In genomic region chr15:98003822-98004739, GRCm38 (mm10) we compare ENCODE assay signal across 8 mouse cellular contexts. TPM values are rescaled to one million over a fixed set of nuclear protein-coding genes. Genes with fewer than 3 reads are reported as not detected.
DNase-seq lines count a peak whose midpoint lies in the region; ATAC-seq and TF ChIP-seq lines count a peak whose summit lies in the region.

Gene Col2a1 (minus strand): TSS chr15:98004695.

- 1% methylated on average over 48 of the region's 59 CpGs for WGBS in lung, embryonic 16.5 days
- WGBS in intestine, postnatal 0 days, result 1% methylated on average over 49 of the region's 59 CpGs
- under 1% methylated on average over 59 of the region's 59 CpGs for WGBS in neural tube, embryonic 15.5 days

- no peak within 1 kb of the TSS for H3K27ac ChIP-seq in lung, embryonic 16.5 days (ENCODE audit: low read length)
- H3K27ac ChIP-seq in intestine, postnatal 0 days (ENCODE audit: low read depth, low read length), result no peak within 1 kb of the TSS
- H3K27ac ChIP-seq in neural tube, embryonic 15.5 days (replicated peaks), result no peak within 1 kb of the TSS; the same call in 1 of the 2 replicates

- peaks cover 36% of the 10 kb centered on the region for H3K4me1 ChIP-seq in lung, embryonic 16.5 days (replicated peaks; ENCODE audit: control insufficient read depth, insufficient read depth, low read length)
- H3K4me1 ChIP-seq in intestine, postnatal 0 days (replicated peaks; ENCODE audit: control insufficient read depth, insufficient read depth, low read length), result peaks cover 11% of the 10 kb centered on the region
- peaks cover 62% of the 10 kb centered on the region for H3K4me1 ChIP-seq in neural tube, embryonic 15.5 days

- peak within 1 kb of the TSS; percentile 63 for H3K4me2 ChIP-seq in lung, embryonic 16.5 days (ENCODE audit: low read depth, low read length)
- peak within 1 kb of the TSS; percentile 45 for H3K4me2 ChIP-seq in intestine, postnatal 0 days (replicated peaks; ENCODE audit: low read depth)
- peak within 1 kb of the TSS; percentile 92 for H3K4me2 ChIP-seq in neural tube, embryonic 15.5 days

- peaks cover 76% of the 10 kb centered on the region for H3K27me3 ChIP-seq in lung, embryonic 16.5 days (ENCODE audit: control insufficient read depth, insufficient read depth, low read depth, low read length)
- peaks cover 85% of the 10 kb centered on the region for H3K27me3 ChIP-seq in intestine, postnatal 0 days (replicated peaks; ENCODE audit: control insufficient read depth, insufficient read depth, low read length)
- H3K27me3 ChIP-seq in neural tube, embryonic 15.5 days (replicated peaks), result peaks cover 61% of the 10 kb centered on the region

- peak; percentile 27; the same call in 1 of the 2 replicates for ATAC-seq in lung, embryonic 16.5 days (ENCODE audit: low read depth)
- ATAC-seq in intestine, postnatal 0 days, result no peak
- peak; percentile 29; the same call in 1 of the 2 replicates for ATAC-seq in neural tube, embryonic 15.5 days (ENCODE audit: low FRiP score)
- no peak; the same call in 1 of the 2 replicates for ATAC-seq in granulocyte monocyte progenitor cell, adult 5-6 weeks (replicated peaks; ENCODE audit: poor library complexity, severe bottlenecking)

- peak; percentile 30 for DNase-seq in adrenal gland, adult 2 months
- no peak for DNase-seq in adrenal gland, adult 18-20 months (ENCODE audit: low spot score in 2 of 2)
- DNase-seq in lung, postnatal 10 days, result no peak
- no peak for DNase-seq in urinary bladder, postnatal 10 days (ENCODE audit: low spot score)

- peak within 1 kb of the TSS; percentile 40 for H3K4me3 ChIP-seq in lung, embryonic 16.5 days (ENCODE audit: low read length)
- peak within 1 kb of the TSS; percentile 12 for H3K4me3 ChIP-seq in intestine, postnatal 0 days (ENCODE audit: low read depth, low read length)
- H3K4me3 ChIP-seq in neural tube, embryonic 15.5 days (replicated peaks), result peak within 1 kb of the TSS; percentile 46

- H3K9me3 ChIP-seq in lung, embryonic 16.5 days (ENCODE audit: control insufficient read depth, low read length), result no peaks in the 10 kb centered on the region
- no peaks in the 10 kb centered on the region for H3K9me3 ChIP-seq in intestine, postnatal 0 days (ENCODE audit: control insufficient read depth)
- H3K9me3 ChIP-seq in neural tube, embryonic 15.5 days (replicated peaks), result no peaks in the 10 kb centered on the region

- no peak for TF ChIP-seq CTCF in intestine, postnatal 0 days (IDR thresholded peaks at IDR 0.05; ENCODE audit: low read depth)

- no peaks in the 10 kb centered on the region for H3K36me3 ChIP-seq in lung, embryonic 16.5 days (ENCODE audit: control insufficient read depth, insufficient read depth, low read length)
- no peaks in the 10 kb centered on the region for H3K36me3 ChIP-seq in intestine, postnatal 0 days (ENCODE audit: control insufficient read depth, insufficient read depth)
- H3K36me3 ChIP-seq in neural tube, embryonic 15.5 days, result no peaks in the 10 kb centered on the region

- peak within 1 kb of the TSS; percentile 40 for H3K9ac ChIP-seq in lung, embryonic 16.5 days (ENCODE audit: low read length)
- no peak within 1 kb of the TSS for H3K9ac ChIP-seq in intestine, postnatal 0 days (ENCODE audit: low read depth, low read length)
- H3K9ac ChIP-seq in neural tube, embryonic 15.5 days (replicated peaks), result peak within 1 kb of the TSS; percentile 47

RNA-seq across cellular contexts. Expression of gene Col2a1, which starts in this region (rescaled TPM):
- not detected for total RNA-seq in adrenal gland, adult 2 months (2021)
- polyA plus RNA-seq in adrenal gland, adult 2 months (2012; rRNA removed), result 0.03 TPM in 2 replicates
- not detected for total RNA-seq in adrenal gland, adult 18-20 months (2021)
- polyA plus RNA-seq in lung, embryonic 16.5 days (2015; fragmentation: Nextera tagmentation; extraction: Ambion mirVana), result 17.0 and 19.2 TPM in 2 replicates
- 0.09 TPM in 1 of 2 replicates, not detected in the other for polyA plus RNA-seq in intestine, postnatal 0 days (2015; fragmentation: Nextera tagmentation; extraction: Ambion mirVana)
- 33.8 and 62.9 TPM in 2 replicates for polyA plus RNA-seq in neural tube, embryonic 15.5 days (2015; fragmentation: Nextera tagmentation; extraction: Ambion mirVana)
- not detected in 2 replicates for total RNA-seq in granulocyte monocyte progenitor cell, adult 5-6 weeks (2014; fragmentation: Nextera tagmentation)
- not detected in 2 replicates for total RNA-seq in granulocyte monocyte progenitor cell, adult 5-6 weeks (2017)

Comparison
In these comparisons a context has a peak if more than half of its experiments do, and no peak if none do; other contexts are left out.
1. RNA of gene Col2a1 (polyA plus RNA-seq): 33.8 to 62.9 TPM in neural tube, embryonic 15.5 days and 17.0 to 19.2 TPM in lung, embryonic 16.5 days; 0.09 TPM in intestine, postnatal 0 days and 0.03 TPM in adrenal gland, adult 2 months; every median in the first group is over 10 times any median in the second.
2. Peak in DNase-seq in adrenal gland, adult 2 months; RNA of the gene not detected or under 1 TPM.
3. ATAC-seq: peak in lung, embryonic 16.5 days (single experiment) and neural tube, embryonic 15.5 days (single experiment); none in intestine, postnatal 0 days (single experiment) and granulocyte monocyte progenitor cell, adult 5-6 weeks (single experiment).
4. Peak in every context shown above with its lines, with median percentiles within 50 percentile points of each other: H3K4me2 ChIP-seq and H3K4me3 ChIP-seq.